Mouse (Mus musculus) heart, embryonic 12.5 days (tissue): ENCODE data around the gene Setd5. TPM values are rescaled to one million over a fixed set of nuclear protein-coding genes. Genes with fewer than 3 reads are reported as not detected.

Source experiments
- ATAC-seq: fragments of 200-750 bp; cut with Nextera tagmentation; 2 replicates; pipeline ENCODE4 v1.8.0; 2017; ENCODE audit warnings: moderate TSS enrichment, moderate library complexity; ENCODE audit not compliant: insufficient number of reproducible peaks, low FRiP score
- H3K27ac ChIP-seq: fragments of 300-500 bp; sonication (generic); 2 replicates; pipeline ENCODE4 v1.5.1; 2016; ENCODE audit warnings: mild to moderate bottlenecking, moderate library complexity; ENCODE audit not compliant: poor library complexity, severe bottlenecking
- H3K27me3 ChIP-seq: fragments of 300-500 bp; sonication (generic); replicated peaks from 2 replicates; pipeline ENCODE4 v1.6.1; 2016; ENCODE audit warnings: mild to moderate bottlenecking, moderate library complexity
- H3K36me3 ChIP-seq: fragments of 300-500 bp; sonication (generic); 2 replicates; pipeline ENCODE4 v1.6.1; 2016; ENCODE audit warnings: mild to moderate bottlenecking, moderate library complexity
- H3K4me1 ChIP-seq: fragments of 300-500 bp; sonication (generic); replicated peaks from 2 replicates; pipeline ENCODE4 v1.6.1; 2016; ENCODE audit warnings: mild to moderate bottlenecking
- H3K4me2 ChIP-seq: fragments of 300-500 bp; sonication (generic); 2 replicates; pipeline ENCODE4 v1.6.1; 2016; ENCODE audit warnings: mild to moderate bottlenecking, moderate library complexity
- H3K4me3 ChIP-seq: fragments of 300-500 bp; sonication (generic); 2 replicates; pipeline ENCODE4 v1.5.1; 2016; ENCODE audit warnings: mild to moderate bottlenecking
- H3K9ac ChIP-seq: fragments of 300-500 bp; sonication (generic); 2 replicates; pipeline ENCODE4 v1.6.1; 2016; ENCODE audit warnings: mild to moderate bottlenecking, moderate library complexity
- H3K9me3 ChIP-seq: fragments of 300-500 bp; sonication (generic); replicated peaks from 2 replicates; pipeline ENCODE4 v1.6.1; 2016; ENCODE audit warnings: mild to moderate bottlenecking, moderate library complexity
- WGBS: fragments of 180-500 bp; shearing (Covaris S2); methylation state at CpG from one replicate; pipeline ENCODE4 v1.1.7; 2016; 5-methylcytosine and 5-hydroxymethylcytosine counted together
- polyA plus RNA-seq: library from polyadenylated mRNA; unstranded; fragments of >200 nt; fragmentation: Nextera tagmentation; extraction: Ambion mirVana; gene quantifications from 2 replicates; pipeline ENCODE4 v1.2.1, GENCODE M21; 2016

Setd5 gene
- polyA plus RNA-seq, 1 experiment from 2014 or later = 61.0 TPM

GRCm38 (mm10) chr6:113193765-113194460 lies 116.7 kb downstream of the Setd5 start:
- 0 out of 2 replicates have a peak, but pooled peaks have one; percentile 11 for ATAC-seq
- peak overlapping the region; percentile 14 for H3K4me3 ChIP-seq

GRCm38 (mm10) chr6:113194517-113194840 lies 117.3 kb downstream of the Setd5 start:
- Histone ChIP-seq H3K4me1 (peaks cover 11% of the 10 kb centered on the region), H3K36me3 (no peaks in the 10 kb centered on the region), H3K27me3 (peaks cover 67% of the 10 kb centered on the region), H3K4me3 (peak overlapping the region; percentile 57), H3K27ac (no peak overlapping the region), H3K9me3 (no peaks in the 10 kb centered on the region), H3K9ac (no peak overlapping the region), H3K4me2 (peak overlapping the region; percentile 86)
- no peak for ATAC-seq
- 7% methylated on average over 5 of the region's 5 CpGs for WGBS

More at GRCm38 (mm10) chr6:113193765-113194460, 116.7 kb downstream of the Setd5 start:
- Histone ChIP-seq H3K9me3 (no peaks in the 10 kb centered on the region), H3K36me3 (no peaks in the 10 kb centered on the region), H3K27me3 (peaks cover 65% of the 10 kb centered on the region), H3K27ac (no peak overlapping the region), H3K9ac (no peak overlapping the region), H3K4me2 (peak overlapping the region; percentile 52), H3K4me1 (peaks cover 11% of the 10 kb centered on the region)
- WGBS = 3% methylated on average over 46 of the region's 46 CpGs

GRCm38 (mm10) chr6:113194841-113195595 lies 117.9 kb downstream of the Setd5 start, which contains the start of gene Lhfpl4:
Lhfpl4 (minus strand) TSS chr6:113195384.
- peaks cover 11% of the 10 kb centered on the region for H3K4me1 ChIP-seq
- peak within 1 kb of the TSS; percentile 57 for H3K4me3 ChIP-seq
- peak within 1 kb of the TSS; percentile 86 for H3K4me2 ChIP-seq
- no peak within 1 kb of the TSS for H3K27ac ChIP-seq
- H3K36me3 ChIP-seq = no peaks in the 10 kb centered on the region
- no peaks in the 10 kb centered on the region for H3K9me3 ChIP-seq
- WGBS = under 1% methylated on average over 54 of the region's 66 CpGs
- ATAC-seq = peak; percentile 33
- peaks cover 67% of the 10 kb centered on the region for H3K27me3 ChIP-seq
- H3K9ac ChIP-seq = 0 out of 2 replicates have a peak within 1 kb of the TSS, but pooled peaks have one; percentile 20

GRCm38 (mm10) chr6:113195596-113195992 lies 118.4 kb downstream of the Setd5 start:
- Histone ChIP-seq H3K4me3 (peak overlapping the region; percentile 57), H3K9ac (no peak overlapping the region), H3K9me3 (no peaks in the 10 kb centered on the region), H3K4me1 (peaks cover 11% of the 10 kb centered on the region), H3K27me3 (peaks cover 67% of the 10 kb centered on the region), H3K36me3 (no peaks in the 10 kb centered on the region), H3K4me2 (peak overlapping the region; percentile 86), H3K27ac (no peak overlapping the region)
- ATAC-seq = no peak
- WGBS = 13% methylated on average over 9 of the region's 9 CpGs

Other genes with a start within 250 kb of the Setd5 start
- gene Srgap3, start 130.1 kb upstream of the Setd5 start, polyA plus RNA-seq = 0.63 and 1.2 TPM in 2 replicates
- gene Thumpd3, start 31.1 kb upstream of the Setd5 start, polyA plus RNA-seq = 41.5 and 46.5 TPM in 2 replicates
- 0.37 TPM in 2 replicates for gene Lhfpl4, start 118.0 kb downstream of the Setd5 start, polyA plus RNA-seq
- 25.1 and 27.7 TPM in 2 replicates for gene Mtmr14, start 160.5 kb downstream of the Setd5 start, polyA plus RNA-seq
- gene Cpne9, start 204.9 kb downstream of the Setd5 start, polyA plus RNA-seq = 0.08 and 0.14 TPM in 2 replicates
- 16.2 and 17.0 TPM in 2 replicates for gene Brpf1, start 229.8 kb downstream of the Setd5 start, polyA plus RNA-seq
- gene Ogg1, start 249.6 kb downstream of the Setd5 start, polyA plus RNA-seq = 9.0 and 10.6 TPM in 2 replicates